Mouse (Mus musculus) right cerebral cortex, adult 2 months (tissue): ENCODE measurements around the gene Gpr84.

Experiments used
- DNase-seq, 2 experiments: peaks; one replicate each; pipeline ENCODE4 v3.0.0; 2021 to 2022; ENCODE audit warnings: low spot score in 2 of 2

Gpr84 gene

DNA sequence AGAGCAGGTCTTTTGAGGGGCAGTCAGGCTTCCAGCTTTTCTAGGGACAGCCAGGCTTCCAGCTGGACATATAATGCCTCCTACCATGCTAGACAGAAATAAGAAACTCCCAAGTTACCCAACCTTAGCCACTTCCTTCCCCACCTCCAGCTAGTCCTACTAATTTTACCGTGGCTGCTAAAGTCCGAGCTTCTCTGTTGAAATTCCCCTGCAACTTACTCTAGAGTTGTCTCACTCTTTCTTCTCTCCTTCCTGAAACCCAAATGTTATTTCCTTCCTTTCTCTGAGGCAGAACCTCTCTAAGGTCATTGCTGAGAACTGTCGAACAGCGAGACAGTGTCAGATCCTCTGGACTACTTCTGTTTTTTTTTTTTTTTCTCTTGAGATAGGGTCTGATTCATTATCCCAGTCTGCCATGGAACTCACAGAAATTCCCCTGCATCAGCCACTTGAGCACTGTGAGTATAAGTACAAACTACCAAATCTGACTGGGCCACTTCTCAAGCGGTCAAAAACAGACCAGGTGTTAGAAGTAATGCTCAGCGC, at the start of gene Gpr84:
Gene Gpr84 (minus strand): TSS at position 248 of the 546 bp plus-strand sequence.
- no peak for DNase-seq

GRCm38 (mm10) chr15:103359869-103360602, 49.6 kb upstream of the Gpr84 start:
- no peak for DNase-seq

DNA sequence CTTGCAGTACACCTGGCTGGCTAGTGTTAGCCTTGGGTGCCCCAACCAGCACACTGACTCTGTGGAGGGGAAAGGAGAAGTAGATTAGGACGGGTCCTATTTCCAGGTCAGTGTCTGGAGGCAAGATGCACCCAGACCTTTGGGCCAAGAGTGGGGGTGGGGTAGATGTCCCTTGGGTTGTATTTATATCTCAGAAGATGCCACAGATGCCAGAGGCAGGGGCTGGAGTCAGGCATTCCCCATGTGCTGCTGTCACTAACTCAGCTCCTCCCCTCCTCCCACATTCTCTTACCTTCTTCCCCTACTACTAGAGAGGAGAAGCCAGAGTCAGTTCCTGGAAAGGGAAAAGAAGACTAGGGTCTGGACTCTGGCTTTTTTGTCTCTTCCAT, 48.7 kb upstream of the Gpr84 start:
- DNase-seq: no peak

- DNase-seq: peak in 1 of 2 experiments; percentile 23
These were observed 48.1 kb upstream of the Gpr84 start for GRCm38 (mm10) chr15:103358278-103359121.

GRCm38 (mm10) chr15:103357817-103358216, 47.4 kb upstream of the Gpr84 start:
- DNase-seq: no peak

- no peak for DNase-seq
These were observed 45.7 kb upstream of the Gpr84 start for GRCm38 (mm10) chr15:103356130-103356529.

DNA sequence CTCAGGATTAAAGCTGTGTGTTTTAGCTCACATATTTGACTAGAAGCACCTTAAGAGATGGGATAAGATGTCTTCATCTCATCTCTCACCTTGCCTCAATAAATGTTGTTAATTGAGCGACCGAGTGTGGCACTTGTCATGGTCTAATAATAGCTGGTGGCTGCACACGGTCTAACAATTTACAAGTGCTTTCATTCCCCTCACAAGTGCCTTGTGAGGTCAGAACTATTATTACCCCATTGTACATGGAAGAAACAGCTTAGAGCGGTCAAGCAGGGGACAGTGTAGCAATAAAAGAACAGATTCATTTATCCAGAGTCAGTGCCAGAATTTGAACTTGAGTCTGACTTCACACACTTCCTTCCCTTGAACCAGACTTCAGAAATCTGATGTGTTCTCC, 45.0 kb upstream of the Gpr84 start:
- no peak for DNase-seq

GRCm38 (mm10) chr15:103354690-103355089, 44.3 kb upstream of the Gpr84 start:
- DNase-seq: no peak

DNA sequence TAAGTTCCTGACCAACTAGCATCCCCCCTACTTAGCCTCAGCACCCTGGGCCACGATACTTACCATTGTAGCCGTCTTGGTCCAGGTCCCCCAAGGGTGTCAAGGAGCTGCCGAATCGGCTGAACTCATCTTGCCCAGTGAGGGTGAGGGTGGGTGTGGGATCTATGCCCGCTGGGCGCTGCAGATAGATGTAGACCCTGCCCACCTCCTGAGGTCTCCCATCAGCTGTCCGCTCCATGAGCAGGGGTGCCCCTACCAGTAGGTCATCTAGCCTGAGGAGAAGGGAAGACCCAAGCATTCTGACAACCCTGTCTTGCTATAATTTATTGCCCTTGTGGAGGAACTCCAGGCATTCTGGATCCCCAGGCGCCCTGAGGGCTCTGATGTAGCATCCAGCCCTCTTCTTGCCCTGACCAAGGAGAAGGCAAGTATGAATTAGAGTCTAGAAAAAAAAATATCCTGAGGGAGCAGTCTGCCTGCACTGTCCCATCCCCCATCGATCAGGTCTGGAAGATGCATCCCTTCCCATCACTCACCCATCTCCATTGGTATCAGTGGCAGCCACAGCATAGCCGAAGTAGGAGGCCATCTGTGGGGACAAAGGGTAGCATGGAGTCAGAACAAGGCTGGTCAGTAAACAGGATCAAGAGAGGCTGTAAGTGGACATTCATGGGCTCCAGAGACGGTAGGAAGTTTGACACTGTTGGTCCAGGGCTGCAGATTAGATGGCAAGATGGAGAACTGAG, 43.3 kb upstream of the Gpr84 start:
- DNase-seq: no peak

DNA sequence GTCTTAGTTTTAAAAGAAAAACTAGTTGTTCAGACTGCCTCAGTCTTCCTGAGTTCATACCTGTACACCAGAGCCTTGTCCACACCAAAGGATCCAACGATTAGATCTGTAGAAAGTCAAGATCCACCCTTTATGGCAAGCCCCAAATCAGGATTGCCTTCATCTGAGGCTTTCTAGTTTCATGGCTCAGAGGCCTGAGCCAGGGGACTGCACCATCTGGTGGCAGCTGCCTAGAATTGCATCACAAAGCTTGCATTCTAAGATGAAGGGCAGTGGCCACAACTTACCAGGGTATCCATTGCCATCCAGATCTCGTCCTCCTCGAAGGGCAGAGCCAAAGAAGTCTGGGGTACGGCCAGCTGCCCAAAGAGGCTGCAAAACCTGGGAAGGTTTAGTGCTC, 42.4 kb upstream of the Gpr84 start:
- peak; percentile 51 to 54 for DNase-seq

GRCm38 (mm10) chr15:103347275-103347684, 36.9 kb upstream of the Gpr84 start:
- peak; percentile 70 for DNase-seq

DNA sequence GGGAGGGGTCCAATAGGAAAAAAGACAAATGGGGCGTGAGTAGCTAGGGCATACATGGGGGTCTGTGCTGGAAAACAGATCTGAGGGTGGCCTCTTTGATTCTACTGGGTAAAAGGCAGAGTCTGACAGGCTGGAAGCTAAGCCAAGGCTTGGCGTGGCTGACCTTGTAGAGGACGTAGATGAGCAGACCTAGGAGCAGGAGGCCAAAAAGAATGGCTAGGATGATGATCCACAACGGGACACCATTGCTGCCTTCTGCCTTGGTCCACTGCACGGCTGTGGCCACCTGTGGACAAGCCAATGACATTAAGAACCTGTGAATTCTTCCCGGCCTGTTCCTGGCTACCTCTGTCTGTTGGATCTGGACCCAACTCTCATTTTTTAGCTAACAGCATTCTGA, 35.4 kb upstream of the Gpr84 start:
- DNase-seq: no peak

GRCm38 (mm10) chr15:103343556-103343955, 33.1 kb upstream of the Gpr84 start:
- DNase-seq: no peak

- no peak for DNase-seq
These were observed 32.6 kb upstream of the Gpr84 start for GRCm38 (mm10) chr15:103343008-103343407.

GRCm38 (mm10) chr15:103342415-103342814, 32.0 kb upstream of the Gpr84 start:
- peak; percentile 82 to 88 for DNase-seq

DNA sequence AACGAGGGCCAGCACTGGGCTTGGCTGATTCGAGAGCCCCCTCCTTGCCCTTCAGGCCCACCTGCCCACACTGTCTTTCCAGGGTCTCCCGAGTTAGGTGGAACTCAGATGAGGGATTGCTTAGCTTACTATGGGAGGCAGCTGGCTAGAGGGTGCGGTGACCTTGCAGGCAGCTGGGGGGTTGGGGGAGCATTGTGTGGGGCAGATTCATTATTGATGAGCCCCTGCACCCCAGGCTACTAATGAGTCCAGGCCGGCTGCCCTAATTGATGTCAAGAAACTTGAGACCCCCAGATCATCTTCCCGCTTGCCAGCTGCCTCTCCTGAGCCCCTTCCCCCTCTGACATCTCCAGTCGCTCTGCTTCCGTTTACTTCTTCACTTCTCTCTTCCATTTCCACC, 31.1 kb upstream of the Gpr84 start:
- DNase-seq: no peak

GRCm38 (mm10) chr15:103340786-103341185, 30.4 kb upstream of the Gpr84 start:
- no peak for DNase-seq

GRCm38 (mm10) chr15:103339961-103340337, 29.5 kb upstream of the Gpr84 start, which contains the start of gene Zfp385a:
TSS of gene Zfp385a (minus strand) at chr15:103340093.
- peak; percentile 73 to 74 for DNase-seq

DNA sequence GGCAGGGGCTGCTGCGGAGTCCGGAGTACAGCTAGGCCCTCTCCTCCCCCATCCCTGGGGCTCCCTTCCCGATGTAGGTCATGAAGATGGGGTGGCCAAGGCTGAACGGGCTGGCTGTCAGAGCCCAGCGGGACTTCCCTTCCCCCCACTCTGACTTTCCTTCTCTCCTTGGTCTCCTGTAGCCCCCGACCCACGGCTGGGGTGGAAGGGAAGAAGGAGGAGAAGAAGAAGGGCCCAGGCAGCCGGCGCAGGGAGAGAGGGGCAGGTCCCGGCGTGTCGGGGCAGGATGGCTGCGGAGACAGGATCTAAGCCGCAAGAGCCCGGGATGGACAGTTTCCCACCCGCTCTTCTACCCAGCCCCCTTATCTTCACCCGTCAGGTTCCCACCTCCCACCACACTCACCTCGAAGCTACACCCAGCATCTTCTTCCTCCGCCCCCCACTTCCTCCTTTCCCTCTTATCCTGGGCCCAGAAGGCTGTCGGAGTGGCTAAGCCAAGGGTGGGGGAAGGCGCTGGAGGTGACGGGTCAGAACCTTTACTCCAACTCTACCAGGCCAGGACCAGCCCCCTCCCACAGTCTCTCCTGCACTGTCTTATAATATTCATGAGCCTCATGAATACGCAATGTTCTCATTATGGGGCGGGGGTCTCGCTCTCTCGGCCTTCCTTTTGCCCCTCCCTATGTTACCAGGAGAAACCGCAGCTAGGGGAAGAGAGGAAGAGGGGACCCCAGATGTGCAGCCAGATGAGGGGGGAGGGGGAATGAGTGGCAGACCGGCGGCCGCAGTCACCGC, 29.0 kb upstream of the Gpr84 start:
- DNase-seq: peak in 1 of 2 experiments; percentile 51

DNA sequence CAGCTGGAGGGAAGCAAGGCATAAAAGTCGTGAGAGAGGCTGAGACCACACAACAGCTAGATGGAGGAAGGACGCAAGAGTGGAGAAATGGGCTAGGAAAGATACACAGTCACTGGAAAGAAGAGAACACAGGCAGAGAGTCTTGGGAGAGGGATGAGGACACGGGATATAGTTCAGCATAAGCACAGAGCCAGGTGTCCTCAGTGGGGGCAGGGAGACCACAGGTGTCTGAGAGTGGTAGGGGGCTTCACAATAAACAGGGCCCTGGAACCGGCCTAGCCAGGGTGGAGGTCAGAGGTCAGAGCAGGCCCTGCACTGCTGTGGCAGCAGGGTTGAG, 28.4 kb upstream of the Gpr84 start:
- DNase-seq: no peak

- no peak for DNase-seq
These were observed 26.7 kb upstream of the Gpr84 start for GRCm38 (mm10) chr15:103336996-103337667.
